Mouse (Mus musculus) liver, embryonic 13.5 days (tissue): Measurements from ENCODE around the gene Sema6d. TPM values are rescaled to one million over a fixed set of nuclear protein-coding genes. Genes with fewer than 3 reads are reported as not detected.

Source experiments
- ATAC-seq: fragments of 200-750 bp; cut with Nextera tagmentation; 2 replicates; pipeline ENCODE4 v1.8.0; 2017; ENCODE audit warnings: low read depth, mild to moderate bottlenecking, moderate number of reproducible peaks, moderate library complexity
- DNase-seq: peaks from one replicate; pipeline ENCODE4 v3.0.0; 2022
- H3K27ac ChIP-seq: fragments of 300-500 bp; sonication (generic); 2 replicates; pipeline ENCODE4 v1.5.1; 2015; ENCODE audit warnings: moderate library complexity, mild to moderate bottlenecking, inconsistent platforms
- H3K27me3 ChIP-seq: fragments of 300-500 bp; sonication (generic); 2 replicates; pipeline ENCODE4 v1.6.1; 2015; ENCODE audit warnings: mild to moderate bottlenecking, inconsistent platforms
- H3K36me3 ChIP-seq: fragments of 300-500 bp; sonication (generic); 2 replicates; pipeline ENCODE4 v1.6.1; 2015; ENCODE audit warnings: mild to moderate bottlenecking, inconsistent platforms
- H3K4me1 ChIP-seq: fragments of 300-500 bp; sonication (generic); replicated peaks from 2 replicates; pipeline ENCODE4 v1.6.1; 2015; ENCODE audit warnings: inconsistent platforms
- H3K4me2 ChIP-seq: fragments of 300-500 bp; sonication (generic); 2 replicates; pipeline ENCODE4 v1.6.1; 2015; ENCODE audit warnings: inconsistent platforms, mild to moderate bottlenecking, moderate library complexity
- H3K4me3 ChIP-seq: fragments of 300-500 bp; sonication (generic); replicated peaks from 2 replicates; pipeline ENCODE4 v1.5.1; 2015; ENCODE audit warnings: mild to moderate bottlenecking, inconsistent platforms
- H3K9ac ChIP-seq: fragments of 300-500 bp; sonication (generic); 2 replicates; pipeline ENCODE4 v1.6.1; 2015; ENCODE audit warnings: mild to moderate bottlenecking, inconsistent platforms
- H3K9me3 ChIP-seq: fragments of 300-500 bp; sonication (generic); replicated peaks from 2 replicates; pipeline ENCODE4 v1.6.1; 2016; ENCODE audit warnings: inconsistent platforms
- WGBS: fragments of 180-500 bp; shearing (Covaris S2); methylation state at CpG from one replicate; pipeline ENCODE4 v1.1.7; 2015; ENCODE audit not compliant: insufficient replicate concordance; 5-methylcytosine and 5-hydroxymethylcytosine counted together
- polyA plus RNA-seq: library from polyadenylated mRNA; unstranded; fragments of >200 nt; fragmentation: Nextera tagmentation; extraction: Ambion mirVana; gene quantifications from 2 replicates; pipeline ENCODE4 v1.2.1, GENCODE M21; 2015

Gene Sema6d
- polyA plus RNA-seq, 1 experiment from 2014 or later: 2.8 TPM

DNA sequence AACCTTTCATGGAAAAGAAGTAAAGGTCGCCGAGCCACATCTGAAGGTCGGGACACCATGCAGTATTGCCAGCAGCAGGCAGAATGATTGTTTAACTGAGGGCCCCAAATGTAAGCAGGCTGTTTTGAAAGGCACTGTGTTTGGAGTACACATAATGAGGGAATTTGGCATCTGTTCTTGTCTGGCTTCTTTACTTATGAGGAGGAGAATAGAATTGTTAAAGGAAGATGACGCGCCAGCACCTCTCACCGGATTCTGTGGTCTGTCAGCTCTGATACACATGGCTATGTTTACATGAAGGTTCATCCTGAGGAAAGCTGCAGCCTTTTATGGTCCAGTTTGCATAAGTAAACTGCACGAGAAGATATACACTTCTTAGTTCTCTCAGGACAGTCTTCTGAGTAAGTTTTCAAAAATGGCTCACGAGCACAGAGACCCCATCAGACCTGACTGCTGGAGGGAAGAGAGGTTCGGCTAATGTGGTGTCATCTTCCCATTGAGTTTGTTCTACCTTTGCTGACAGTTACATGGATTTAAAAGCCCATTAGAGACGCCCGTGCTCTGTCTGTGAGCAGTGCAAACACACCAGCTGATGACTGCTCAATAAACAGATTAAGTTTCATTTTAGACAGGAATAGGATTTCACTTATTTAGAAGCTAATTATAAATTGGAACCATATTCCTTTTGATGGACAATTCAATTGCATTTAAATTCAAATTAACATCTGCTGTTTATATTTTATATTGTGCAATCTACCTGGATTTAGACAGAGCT is 28.9 kb downstream of the Sema6d start:
- Histone ChIP-seq H3K9ac (no peak overlapping the region), H3K27ac (no peak overlapping the region), H3K4me2 (no peak overlapping the region), H3K4me3 (no peak overlapping the region), H3K27me3 (no peaks in the 10 kb centered on the region), H3K4me1 (no peaks in the 10 kb centered on the region), H3K36me3 (no peaks in the 10 kb centered on the region), H3K9me3 (no peaks in the 10 kb centered on the region)
- ATAC-seq (no peak), DNase-seq (no peak)
- WGBS: 62% methylated on average over 11 of the region's 11 CpGs

DNA sequence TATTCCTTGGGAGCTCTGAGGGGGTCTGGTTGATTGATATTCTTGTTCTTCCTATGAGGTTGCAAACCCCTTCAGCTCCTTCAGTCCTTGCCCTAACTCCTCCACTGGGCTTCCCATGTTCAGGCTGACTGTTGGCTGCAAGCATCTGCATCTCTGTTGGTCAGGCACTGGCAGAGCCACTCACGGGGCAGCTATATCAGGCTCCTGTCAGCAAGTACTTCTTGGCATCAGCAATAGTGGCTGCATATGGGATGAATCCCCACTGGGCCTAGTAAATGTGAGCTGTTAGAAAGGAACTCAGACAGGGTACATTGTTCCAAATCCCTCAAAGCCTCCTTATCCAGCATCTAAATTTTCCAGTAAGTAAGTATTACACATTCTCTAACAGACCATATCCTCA is 30.6 kb downstream of the Sema6d start:
- ATAC-seq (no peak), DNase-seq (no peak)
- Histone ChIP-seq H3K36me3 (no peaks in the 10 kb centered on the region), H3K4me1 (no peaks in the 10 kb centered on the region), H3K9ac (no peak overlapping the region), H3K4me3 (no peak overlapping the region), H3K27ac (no peak overlapping the region), H3K27me3 (no peaks in the 10 kb centered on the region), H3K9me3 (no peaks in the 10 kb centered on the region), H3K4me2 (no peak overlapping the region)
- 54% methylated on average over 1 of the region's 1 CpGs for WGBS

DNA sequence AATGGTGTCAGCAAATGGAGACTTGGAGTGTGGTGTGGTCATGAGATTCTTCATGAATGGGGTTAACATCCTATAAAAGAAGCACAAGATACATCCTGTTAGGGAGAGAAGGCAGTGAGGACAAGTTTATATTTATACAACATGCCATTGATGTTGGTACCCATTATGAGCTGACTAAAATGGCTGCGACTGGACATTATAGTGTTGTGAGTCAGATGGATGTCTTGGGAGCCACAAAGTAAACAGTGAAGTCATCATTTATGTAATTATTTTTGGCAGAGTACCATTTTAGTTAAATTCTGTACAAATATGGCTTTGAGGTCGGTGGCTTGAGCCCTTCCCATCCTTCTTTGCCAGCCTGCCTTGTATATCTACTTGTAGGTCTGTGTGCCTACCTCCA is 31.8 kb downstream of the Sema6d start:
- Histone ChIP-seq H3K27ac (no peak overlapping the region), H3K4me2 (no peak overlapping the region), H3K9me3 (no peaks in the 10 kb centered on the region), H3K4me1 (no peaks in the 10 kb centered on the region), H3K36me3 (no peaks in the 10 kb centered on the region), H3K27me3 (no peaks in the 10 kb centered on the region), H3K4me3 (no peak overlapping the region), H3K9ac (no peak overlapping the region)
- 47% methylated on average over 2 of the region's 2 CpGs for WGBS
- DNase-seq (no peak), ATAC-seq (no peak)

DNA sequence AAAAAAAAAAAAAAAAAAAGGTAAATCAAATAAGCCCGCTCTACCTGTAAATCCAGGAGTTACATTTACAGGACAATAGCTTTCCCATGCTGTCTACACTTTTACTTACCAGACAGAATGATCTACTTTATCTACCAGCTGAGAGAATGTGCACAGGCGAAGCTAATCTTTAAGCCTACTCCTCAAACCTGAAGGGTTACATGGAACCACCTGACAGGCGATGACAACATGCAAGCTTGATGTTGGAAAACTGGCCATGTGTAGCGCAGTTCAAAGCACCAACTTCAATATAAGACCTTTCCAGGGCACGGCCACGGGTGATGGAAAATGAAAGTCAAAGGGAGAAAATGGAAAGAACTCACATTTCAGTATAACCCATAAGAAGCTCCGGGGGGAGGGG is 35.7 kb downstream of the Sema6d start:
- Histone ChIP-seq H3K4me3 (no peak overlapping the region), H3K27ac (no peak overlapping the region), H3K36me3 (no peaks in the 10 kb centered on the region), H3K9ac (no peak overlapping the region), H3K9me3 (no peaks in the 10 kb centered on the region), H3K27me3 (no peaks in the 10 kb centered on the region), H3K4me1 (no peaks in the 10 kb centered on the region), H3K4me2 (no peak overlapping the region)
- ATAC-seq (no peak), DNase-seq (no peak)
- 72% methylated on average over 7 of the region's 7 CpGs for WGBS

DNA sequence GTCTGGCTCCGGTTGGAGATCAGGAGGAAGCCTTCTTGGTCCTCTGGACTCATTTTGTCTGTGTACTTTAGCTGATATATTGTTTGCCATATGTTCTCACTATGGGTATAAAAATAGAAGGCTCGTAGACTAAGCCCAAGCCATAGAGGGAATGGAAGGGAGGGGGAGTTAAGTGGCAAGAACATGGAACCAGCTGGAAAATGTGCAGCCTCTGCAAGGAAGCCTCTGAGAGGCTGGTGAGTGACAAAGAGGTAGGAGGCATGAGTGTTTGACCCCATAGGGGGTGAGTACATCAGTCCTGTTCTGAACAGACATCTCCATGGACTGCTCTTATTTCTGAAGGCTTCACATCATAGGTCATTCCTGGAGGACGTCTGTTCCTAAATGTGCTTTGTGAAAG is 37.1 kb downstream of the Sema6d start:
- H3K9me3 ChIP-seq: no peaks in the 10 kb centered on the region
- H3K4me3 ChIP-seq: no peak overlapping the region
- H3K36me3 ChIP-seq: no peaks in the 10 kb centered on the region
- H3K27me3 ChIP-seq: no peaks in the 10 kb centered on the region
- no peak overlapping the region for H3K9ac ChIP-seq
- ATAC-seq: no peak
- no peak overlapping the region for H3K27ac ChIP-seq
- whole genome bisulfite sequencing: 39% methylated on average over 3 of the region's 3 CpGs
- DNase-seq: no peak
- no peaks in the 10 kb centered on the region for H3K4me1 ChIP-seq
- H3K4me2 ChIP-seq: no peak overlapping the region

DNA sequence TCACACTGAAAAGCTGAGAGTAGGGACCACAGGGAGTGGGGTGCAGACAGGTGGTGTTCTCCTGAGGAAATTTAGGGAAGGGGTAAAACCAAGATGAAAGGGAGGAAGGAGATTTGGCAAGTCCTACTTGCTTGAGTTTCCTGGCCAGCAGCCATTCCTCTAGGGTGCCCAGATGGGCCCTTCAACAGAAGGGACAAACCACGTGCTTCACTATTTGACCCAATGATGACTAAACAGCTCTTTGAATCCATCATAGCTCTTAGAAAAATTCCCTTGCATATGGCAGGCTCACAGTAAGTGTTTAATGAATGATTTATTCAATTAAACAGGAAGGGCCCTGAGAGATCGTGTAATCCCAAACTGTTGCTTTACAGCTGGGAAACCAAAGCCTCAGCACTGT is 41.1 kb downstream of the Sema6d start:
- no peak overlapping the region for H3K4me3 ChIP-seq
- WGBS: 64% methylated on average over 2 of the region's 2 CpGs
- H3K9me3 ChIP-seq: no peaks in the 10 kb centered on the region
- no peak overlapping the region for H3K4me2 ChIP-seq
- no peak overlapping the region for H3K27ac ChIP-seq
- no peak for DNase-seq
- H3K4me1 ChIP-seq: no peaks in the 10 kb centered on the region
- ATAC-seq: no peak
- H3K9ac ChIP-seq: no peak overlapping the region
- H3K27me3 ChIP-seq: no peaks in the 10 kb centered on the region
- H3K36me3 ChIP-seq: no peaks in the 10 kb centered on the region

DNA sequence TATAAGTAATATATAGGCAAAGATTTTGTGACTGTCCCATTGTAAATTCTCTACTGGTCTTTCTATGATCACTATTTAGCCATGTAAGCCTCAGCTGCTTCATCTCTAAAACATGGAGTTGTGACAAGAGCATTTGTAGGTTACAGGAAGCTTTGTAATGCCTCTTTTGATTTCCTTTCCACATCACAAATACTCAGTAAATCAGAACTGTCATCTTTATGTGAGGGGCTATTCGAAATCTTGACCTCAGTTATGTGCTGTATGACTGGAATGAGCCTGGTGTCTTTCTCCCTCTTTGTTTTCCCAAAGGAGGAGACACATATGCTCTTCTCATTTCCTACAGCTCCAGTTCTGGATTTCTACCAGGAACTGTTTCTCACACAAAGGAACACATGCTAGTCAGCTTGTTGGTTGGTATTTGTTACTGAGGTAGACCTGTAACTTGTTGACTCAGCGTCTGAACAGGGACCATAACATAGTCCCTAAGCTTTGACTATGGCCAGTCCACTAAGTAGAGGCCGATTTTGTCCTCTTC is 51.8 kb downstream of the Sema6d start:
- Histone ChIP-seq H3K9me3 (no peaks in the 10 kb centered on the region), H3K27me3 (no peaks in the 10 kb centered on the region), H3K4me2 (no peak overlapping the region), H3K4me1 (no peaks in the 10 kb centered on the region), H3K27ac (no peak overlapping the region), H3K36me3 (no peaks in the 10 kb centered on the region), H3K9ac (no peak overlapping the region), H3K4me3 (no peak overlapping the region)
- ATAC-seq (no peak), DNase-seq (no peak)
- WGBS: 40% methylated on average over 3 of the region's 3 CpGs

DNA sequence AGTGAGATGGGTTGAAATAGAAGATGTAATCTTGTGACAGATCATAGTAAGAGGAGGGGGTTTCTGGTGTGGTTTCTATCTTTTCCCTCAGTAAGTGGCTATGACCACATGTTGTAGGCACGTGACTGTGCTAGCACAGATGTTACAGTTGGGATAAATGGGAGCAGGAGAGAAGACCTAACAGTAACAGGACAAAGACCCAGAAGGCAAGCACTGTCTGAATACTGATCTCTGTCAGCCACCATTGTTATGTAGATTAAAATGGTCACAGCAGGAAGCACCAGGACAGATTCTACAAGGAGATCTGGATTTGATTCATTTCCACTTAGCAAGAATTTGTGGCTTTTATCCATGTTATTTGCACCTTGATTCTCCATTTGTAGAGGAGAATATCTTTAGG is 55.8 kb downstream of the Sema6d start:
- Histone ChIP-seq H3K4me2 (no peak overlapping the region), H3K4me1 (no peaks in the 10 kb centered on the region), H3K36me3 (no peaks in the 10 kb centered on the region), H3K9ac (no peak overlapping the region), H3K27ac (no peak overlapping the region), H3K9me3 (no peaks in the 10 kb centered on the region), H3K4me3 (no peak overlapping the region), H3K27me3 (no peaks in the 10 kb centered on the region)
- DNase-seq (no peak), ATAC-seq (no peak)
- WGBS: 13% methylated on average over 1 of the region's 1 CpGs

- ATAC-seq (no peak), DNase-seq (no peak)
- Histone ChIP-seq H3K27ac (no peak overlapping the region), H3K9me3 (no peaks in the 10 kb centered on the region), H3K27me3 (no peaks in the 10 kb centered on the region), H3K4me3 (no peak overlapping the region), H3K9ac (no peak overlapping the region), H3K4me2 (no peak overlapping the region), H3K4me1 (no peaks in the 10 kb centered on the region), H3K36me3 (no peaks in the 10 kb centered on the region)
- 44% methylated on average over 1 of the region's 1 CpGs for WGBS
Observed at GRCm38 (mm10) chr2:124158158-124158557, 68.4 kb downstream of the Sema6d start.

DNA sequence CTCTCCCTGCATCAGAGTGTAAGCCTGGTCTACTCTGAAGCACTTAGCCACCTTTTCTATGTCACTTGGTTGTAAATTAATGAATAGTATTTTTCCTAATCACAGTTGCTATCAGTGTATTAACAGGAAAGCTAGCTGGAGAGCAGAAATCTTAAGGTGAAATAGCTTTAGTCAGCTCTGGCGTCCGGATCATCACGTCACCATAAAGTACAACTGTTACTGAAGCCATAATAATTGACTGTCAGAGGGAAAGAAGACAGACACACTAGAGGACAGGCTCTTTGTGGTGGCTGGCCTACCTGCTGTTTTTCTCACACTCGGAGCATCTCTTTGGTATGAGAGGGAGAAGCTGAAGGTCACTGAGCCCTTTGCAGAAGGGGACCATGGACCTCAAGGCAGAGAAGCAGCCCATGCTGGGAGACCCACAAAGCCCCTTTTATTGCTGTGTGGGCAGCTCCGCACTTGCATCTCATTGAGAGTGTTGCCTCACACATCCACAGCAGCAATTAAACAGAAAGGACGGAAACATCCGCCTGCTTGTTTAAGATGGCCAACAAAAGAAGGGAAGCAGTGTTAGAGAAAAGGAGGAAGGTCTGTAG is 72.3 kb downstream of the Sema6d start:
- Histone ChIP-seq H3K27ac (no peak overlapping the region), H3K4me2 (no peak overlapping the region), H3K9ac (no peak overlapping the region), H3K36me3 (no peaks in the 10 kb centered on the region), H3K9me3 (no peaks in the 10 kb centered on the region), H3K4me1 (no peaks in the 10 kb centered on the region), H3K4me3 (no peak overlapping the region), H3K27me3 (no peaks in the 10 kb centered on the region)
- DNase-seq (no peak), ATAC-seq (no peak)
- WGBS: 58% methylated on average over 7 of the region's 7 CpGs

- H3K27me3 ChIP-seq: no peaks in the 10 kb centered on the region
- no peak overlapping the region for H3K9ac ChIP-seq
- ATAC-seq: no peak
- 71% methylated on average over 1 of the region's 1 CpGs for WGBS
- H3K36me3 ChIP-seq: no peaks in the 10 kb centered on the region
- no peaks in the 10 kb centered on the region for H3K9me3 ChIP-seq
- H3K27ac ChIP-seq: no peak overlapping the region
- no peaks in the 10 kb centered on the region for H3K4me1 ChIP-seq
- no peak for DNase-seq
- H3K4me3 ChIP-seq: no peak overlapping the region
- no peak overlapping the region for H3K4me2 ChIP-seq
Observed at GRCm38 (mm10) chr2:124168411-124168810, 78.6 kb downstream of the Sema6d start.

DNA sequence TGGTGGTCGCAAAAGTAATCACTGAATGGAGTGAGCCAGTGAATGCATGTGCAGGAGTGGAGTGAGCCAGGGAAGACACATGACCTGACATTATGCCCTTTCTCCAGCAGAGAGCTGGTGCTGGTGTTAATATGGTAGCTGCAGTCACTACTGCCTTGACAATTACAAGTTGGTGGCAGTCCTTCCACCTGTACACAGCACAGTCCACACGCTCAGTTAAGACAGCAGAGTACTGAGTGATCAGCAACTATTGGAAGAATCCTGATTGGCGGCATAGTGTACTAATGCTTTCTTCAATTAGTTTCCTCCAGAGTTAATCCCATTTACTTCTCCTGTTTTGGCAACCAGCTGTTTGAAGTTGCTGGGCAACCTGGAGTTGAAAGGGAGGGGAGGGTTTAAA is 81.9 kb downstream of the Sema6d start:
- Histone ChIP-seq H3K4me2 (no peak overlapping the region), H3K4me1 (no peaks in the 10 kb centered on the region), H3K9ac (no peak overlapping the region), H3K36me3 (no peaks in the 10 kb centered on the region), H3K27ac (no peak overlapping the region), H3K9me3 (no peaks in the 10 kb centered on the region), H3K4me3 (no peak overlapping the region), H3K27me3 (no peaks in the 10 kb centered on the region)
- ATAC-seq: no peak
- no peak for DNase-seq
- WGBS: 72% methylated on average over 3 of the region's 3 CpGs
